Mouse (Mus musculus) embryonic fibroblast, embryonic 13.5 days (primary cell): Measurements from ENCODE around the gene Mcur1.

Experiments used
- CTCF ChIP-seq: IDR thresholded peaks from 2 replicates; pipeline ENCODE4 v1.5.1; 2011; ENCODE audit warnings: mild to moderate bottlenecking, control low read depth, low read length, moderate library complexity, borderline replicate concordance; ENCODE audit not compliant: insufficient read depth
- POLR2A ChIP-seq: IDR thresholded peaks from 2 replicates; pipeline ENCODE4 v1.6.1; 2011; ENCODE audit warnings: low read depth, mild to moderate bottlenecking, control low read depth, low read length, moderate library complexity

GRCm38 (mm10) chr13:43523906-43524480 is 36.0 kb downstream of the Mcur1 start:
- no peak for TF ChIP-seq CTCF
- no peak for TF ChIP-seq POLR2A
